Mouse (Mus musculus) kidney, adult 2 months (tissue): ENCODE measurements around the gene Olfr806. TPM values are rescaled to one million over a fixed set of nuclear protein-coding genes. Genes with fewer than 3 reads are reported as not detected.

Experiments used
- DNase-seq: peaks from one replicate; pipeline ENCODE4 v3.0.0; 2021
- H3K27ac ChIP-seq: fragments of 200-500 bp; 2 replicates; pipeline ENCODE4 v1.5.1; 2012; ENCODE audit warnings: low read depth, low read length, control low read depth, inconsistent platforms; ENCODE audit not compliant: insufficient read depth
- H3K27me3 ChIP-seq: fragments of 200-500 bp; replicated peaks from 2 replicates; pipeline ENCODE4 v1.6.1; 2012; ENCODE audit warnings: mild to moderate bottlenecking, moderate library complexity, low read length, inconsistent platforms; ENCODE audit not compliant: control insufficient read depth, insufficient read depth
- H3K36me3 ChIP-seq: fragments of 200-500 bp; 2 replicates; pipeline ENCODE4 v1.6.1; 2012; ENCODE audit warnings: mild to moderate bottlenecking, moderate library complexity, low read length, inconsistent platforms; ENCODE audit not compliant: control insufficient read depth, insufficient read depth
- H3K4me1 ChIP-seq: fragments of 200-500 bp; 2 replicates; pipeline ENCODE4 v1.6.1; 2011; ENCODE audit warnings: low read length; ENCODE audit not compliant: control insufficient read depth, insufficient read depth
- H3K4me3 ChIP-seq: fragments of 200-500 bp; 2 replicates; pipeline ENCODE4 v1.5.1; 2011; ENCODE audit warnings: mild to moderate bottlenecking, low read depth, low read length, control low read depth; ENCODE audit not compliant: insufficient read depth
- CTCF ChIP-seq: fragments of 200-500 bp; conservative IDR thresholded peaks from 2 replicates; pipeline ENCODE4 v1.5.1; 2011; ENCODE audit warnings: low read depth, mild to moderate bottlenecking, control low read depth, low read length, moderate library complexity, mixed read lengths; ENCODE audit not compliant: insufficient read depth, insufficient read length
- POLR2A ChIP-seq: fragments of 200-500 bp; IDR thresholded peaks from one replicate; pipeline ENCODE4 v1.6.1; 2011; ENCODE audit warnings: low read depth, low read length, control low read depth
- WGBS: fragments of 180-500 bp; shearing (Covaris S2); methylation state at CpG from one replicate; pipeline ENCODE4 v1.1.7; 2018; 5-methylcytosine and 5-hydroxymethylcytosine counted together
- polyA plus RNA-seq: library from polyadenylated mRNA; depleted of rRNA; stranded (reverse); fragments of >200 nt; gene quantifications from 2 replicates; pipeline ENCODE4 v1.2.3, GENCODE M21; 2012; rRNA removed

The Olfr806 gene
- polyA plus RNA-seq, 1 experiment: not detected

DNA sequence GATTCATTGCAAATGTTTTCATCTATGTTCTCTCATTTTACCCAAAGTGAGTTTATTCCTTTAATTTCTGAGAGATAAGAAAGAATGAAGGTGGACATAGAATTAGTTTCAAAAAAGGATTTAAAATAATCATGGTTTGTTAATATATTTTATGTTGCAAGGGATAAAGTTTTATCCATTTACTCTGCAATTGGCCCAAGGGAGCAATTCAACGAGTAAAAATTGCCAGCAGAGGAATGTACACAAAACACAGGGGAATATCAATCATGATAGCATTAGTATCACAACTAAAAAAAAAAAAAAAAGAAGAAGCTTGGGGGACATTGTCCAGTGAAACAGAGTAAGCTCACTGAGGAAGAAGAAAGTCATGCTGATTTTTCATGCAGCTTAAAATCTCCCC, 53.7 kb downstream of the Olfr806 start, which contains the start of gene Olfr802:
TSS of gene Olfr802 (minus strand) at position 101 of the 400 bp plus-strand sequence.
- WGBS: 70% methylated on average over 1 of the region's 1 CpGs
- H3K4me1 ChIP-seq: no peaks in the 10 kb centered on the region
- DNase-seq: no peak
- H3K27me3 ChIP-seq: no peaks in the 10 kb centered on the region
- TF ChIP-seq CTCF: no peak
- TF ChIP-seq POLR2A: no peak
- H3K36me3 ChIP-seq: no peaks in the 10 kb centered on the region
- no peak within 1 kb of the TSS for H3K4me3 ChIP-seq
- no peak within 1 kb of the TSS for H3K27ac ChIP-seq

Other genes starting within 250 kb of the Olfr806 start
- gene Olfr790, start 243.4 kb downstream of the Olfr806 start, polyA plus RNA-seq: not detected in 2 replicates
- gene Olfr791, start 220.1 kb downstream of the Olfr806 start, polyA plus RNA-seq: not detected in 2 replicates
- gene Olfr792, start 202.8 kb downstream of the Olfr806 start, polyA plus RNA-seq: not detected in 2 replicates
- gene Olfr794, start 174.3 kb downstream of the Olfr806 start, polyA plus RNA-seq: not detected in 2 replicates
- not detected in 2 replicates for gene Olfr796, start 129.4 kb downstream of the Olfr806 start, polyA plus RNA-seq
- not detected in 2 replicates for gene Olfr798, start 114.0 kb downstream of the Olfr806 start, polyA plus RNA-seq
- gene Olfr799, start 104.4 kb downstream of the Olfr806 start, polyA plus RNA-seq: not detected in 2 replicates
- not detected in 2 replicates for gene Olfr800, start 84.2 kb downstream of the Olfr806 start, polyA plus RNA-seq
- gene Olfr801, start 68.1 kb downstream of the Olfr806 start, polyA plus RNA-seq: not detected in 2 replicates
- gene Olfr802, start 53.8 kb downstream of the Olfr806 start, polyA plus RNA-seq: not detected in 2 replicates
- gene Olfr803, start 47.6 kb downstream of the Olfr806 start, polyA plus RNA-seq: not detected in 2 replicates
- not detected in 2 replicates for gene Olfr804, start 38.7 kb downstream of the Olfr806 start, polyA plus RNA-seq
- not detected in 2 replicates for gene Olfr805, start 12.5 kb downstream of the Olfr806 start, polyA plus RNA-seq
- gene Olfr807, start 15.9 kb upstream of the Olfr806 start, polyA plus RNA-seq: not detected in 2 replicates
- not detected in 2 replicates for gene Olfr808, start 23.6 kb upstream of the Olfr806 start, polyA plus RNA-seq
- gene Olfr809, start 32.7 kb upstream of the Olfr806 start, polyA plus RNA-seq: not detected in 2 replicates
- gene Olfr810, start 53.0 kb upstream of the Olfr806 start, polyA plus RNA-seq: not detected in 2 replicates
- not detected in 2 replicates for gene Olfr811, start 62.5 kb upstream of the Olfr806 start, polyA plus RNA-seq
- gene Olfr812, start 104.2 kb upstream of the Olfr806 start, polyA plus RNA-seq: not detected in 2 replicates
- gene Olfr813, start 113.4 kb upstream of the Olfr806 start, polyA plus RNA-seq: not detected in 2 replicates
- not detected in 2 replicates for gene Olfr814, start 137.9 kb upstream of the Olfr806 start, polyA plus RNA-seq
- not detected in 2 replicates for gene Olfr815, start 163.9 kb upstream of the Olfr806 start, polyA plus RNA-seq
- gene Olfr816, start 173.7 kb upstream of the Olfr806 start, polyA plus RNA-seq: not detected in 2 replicates
- gene Olfr818, start 207.2 kb upstream of the Olfr806 start, polyA plus RNA-seq: not detected in 2 replicates
- gene Olfr819, start 225.3 kb upstream of the Olfr806 start, polyA plus RNA-seq: not detected in 2 replicates
- not detected in 2 replicates for gene Olfr247, start 234.2 kb upstream of the Olfr806 start, polyA plus RNA-seq
- not detected in 2 replicates for gene Gm10310, start 243.1 kb upstream of the Olfr806 start, polyA plus RNA-seq